Mouse (Mus musculus) embryo, embryonic 10 days (tissue): ENCODE data around the gene Gtf3a.
"Not testable (repeated sequence)": the region's sequence is repeated elsewhere in the genome, so short reads cannot be mapped to it uniquely, and the experiment has no call there.

ENCODE experiments used
- DNase-seq: peaks from one replicate; pipeline ENCODE4 v3.0.0-alpha.2; 2015; ENCODE audit warnings: low spot score

Gene Gtf3a

GRCm38 (mm10) chr5:146948508-146949088 is at the start of gene Gtf3a:
Gene Gtf3a, plus strand, starts transcription at chr5:146948657.
- DNase-seq, result peak; percentile 91

GRCm38 (mm10) chr5:146900331-146900730 is 48.1 kb upstream of the Gtf3a start:
- no peak for DNase-seq

GRCm38 (mm10) chr5:146901501-146901900 is 47.0 kb upstream of the Gtf3a start:
- no peak for DNase-seq

GRCm38 (mm10) chr5:146904404-146904803 is 44.1 kb upstream of the Gtf3a start:
- peak; percentile 82 for DNase-seq

- DNase-seq, result peak; percentile 95
Observed at GRCm38 (mm10) chr5:146905486-146906172, 42.8 kb upstream of the Gtf3a start.

GRCm38 (mm10) chr5:146907533-146907932 is 40.9 kb upstream of the Gtf3a start:
- no peak for DNase-seq

- no peak for DNase-seq
Observed at GRCm38 (mm10) chr5:146908629-146909028, 39.8 kb upstream of the Gtf3a start.

GRCm38 (mm10) chr5:146912206-146912605 is 36.3 kb upstream of the Gtf3a start:
- DNase-seq, result peak; percentile 46

- no peak for DNase-seq
Observed at GRCm38 (mm10) chr5:146913355-146913754, 35.1 kb upstream of the Gtf3a start.

- peak; percentile 83 for DNase-seq
Observed at GRCm38 (mm10) chr5:146914088-146914766, 34.2 kb upstream of the Gtf3a start.

- DNase-seq, result no peak
Observed at GRCm38 (mm10) chr5:146916273-146916672, 32.2 kb upstream of the Gtf3a start.

GRCm38 (mm10) chr5:146916806-146917205 is 31.7 kb upstream of the Gtf3a start:
- DNase-seq, result no peak

- DNase-seq, result not testable (repeated sequence)
Observed at GRCm38 (mm10) chr5:146917357-146917756, 31.1 kb upstream of the Gtf3a start.

- DNase-seq, result no peak
Observed at GRCm38 (mm10) chr5:146919874-146920273, 28.6 kb upstream of the Gtf3a start.

- DNase-seq, result no peak
Observed at GRCm38 (mm10) chr5:146920314-146921161, 27.9 kb upstream of the Gtf3a start.

- peak; percentile 37 for DNase-seq
Observed at GRCm38 (mm10) chr5:146921224-146921623, 27.2 kb upstream of the Gtf3a start.

GRCm38 (mm10) chr5:146923547-146923946 is 24.9 kb upstream of the Gtf3a start:
- no peak for DNase-seq

- no peak for DNase-seq
Observed at GRCm38 (mm10) chr5:146926673-146927072, 21.8 kb upstream of the Gtf3a start.

- no peak for DNase-seq
Observed at GRCm38 (mm10) chr5:146931422-146931821, 17.0 kb upstream of the Gtf3a start.

GRCm38 (mm10) chr5:146931904-146932553 is 16.4 kb upstream of the Gtf3a start:
- no peak for DNase-seq

- no peak for DNase-seq
Observed at GRCm38 (mm10) chr5:146933466-146933865, 15.0 kb upstream of the Gtf3a start.
